Mouse (Mus musculus) liver, embryonic 13.5 days (tissue): ENCODE measurements at regions not wholly inside any gene's neighbourhood (a gene's known extent, or its start where the extent isn't known, plus 50 kb on each side); places are given as distances from the start of the nearest gene placed in this dataset.

Experiments used
- ATAC-seq: fragments of 200-750 bp; cut with Nextera tagmentation; 2 replicates; pipeline ENCODE4 v1.8.0; 2017; ENCODE audit warnings: low read depth, mild to moderate bottlenecking, moderate number of reproducible peaks, moderate library complexity
- DNase-seq: peaks from one replicate; pipeline ENCODE4 v3.0.0; 2022
- H3K27ac ChIP-seq: fragments of 300-500 bp; sonication (generic); 2 replicates; pipeline ENCODE4 v1.5.1; 2015; ENCODE audit warnings: moderate library complexity, mild to moderate bottlenecking, inconsistent platforms
- H3K27me3 ChIP-seq: fragments of 300-500 bp; sonication (generic); 2 replicates; pipeline ENCODE4 v1.6.1; 2015; ENCODE audit warnings: mild to moderate bottlenecking, inconsistent platforms
- H3K36me3 ChIP-seq: fragments of 300-500 bp; sonication (generic); 2 replicates; pipeline ENCODE4 v1.6.1; 2015; ENCODE audit warnings: mild to moderate bottlenecking, inconsistent platforms
- H3K4me1 ChIP-seq: fragments of 300-500 bp; sonication (generic); replicated peaks from 2 replicates; pipeline ENCODE4 v1.6.1; 2015; ENCODE audit warnings: inconsistent platforms
- H3K4me2 ChIP-seq: fragments of 300-500 bp; sonication (generic); 2 replicates; pipeline ENCODE4 v1.6.1; 2015; ENCODE audit warnings: inconsistent platforms, mild to moderate bottlenecking, moderate library complexity
- H3K4me3 ChIP-seq: fragments of 300-500 bp; sonication (generic); replicated peaks from 2 replicates; pipeline ENCODE4 v1.5.1; 2015; ENCODE audit warnings: mild to moderate bottlenecking, inconsistent platforms
- H3K9ac ChIP-seq: fragments of 300-500 bp; sonication (generic); 2 replicates; pipeline ENCODE4 v1.6.1; 2015; ENCODE audit warnings: mild to moderate bottlenecking, inconsistent platforms
- H3K9me3 ChIP-seq: fragments of 300-500 bp; sonication (generic); replicated peaks from 2 replicates; pipeline ENCODE4 v1.6.1; 2016; ENCODE audit warnings: inconsistent platforms
- WGBS: fragments of 180-500 bp; shearing (Covaris S2); methylation state at CpG from one replicate; pipeline ENCODE4 v1.1.7; 2015; ENCODE audit not compliant: insufficient replicate concordance; 5-methylcytosine and 5-hydroxymethylcytosine counted together

- Histone ChIP-seq H3K27me3 (no peaks in the 10 kb centered on the region), H3K9ac (no peak overlapping the region), H3K36me3 (no peaks in the 10 kb centered on the region), H3K4me3 (no peak overlapping the region), H3K4me2 (no peak overlapping the region), H3K27ac (no peak overlapping the region), H3K4me1 (no peaks in the 10 kb centered on the region), H3K9me3 (no peaks in the 10 kb centered on the region)
- 47% methylated on average over 5 of the region's 5 CpGs for whole genome bisulfite sequencing
- DNase-seq: no peak
- ATAC-seq: no peak
These were observed 116.3 kb upstream of the Cmc1 start for GRCm38 (mm10) chr9:118266298-118266697.

GRCm38 (mm10) chr9:118271681-118272080, 121.7 kb upstream of the Cmc1 start:
- Histone ChIP-seq H3K4me3 (no peak overlapping the region), H3K9ac (no peak overlapping the region), H3K27me3 (no peaks in the 10 kb centered on the region), H3K27ac (no peak overlapping the region), H3K4me2 (no peak overlapping the region), H3K36me3 (no peaks in the 10 kb centered on the region), H3K4me1 (no peaks in the 10 kb centered on the region), H3K9me3 (no peaks in the 10 kb centered on the region)
- DNase-seq (no peak), ATAC-seq (no peak)
- 63% methylated on average over 12 of the region's 12 CpGs for WGBS

- Histone ChIP-seq H3K27me3 (no peaks in the 10 kb centered on the region), H3K9me3 (no peaks in the 10 kb centered on the region), H3K4me1 (no peaks in the 10 kb centered on the region), H3K4me3 (no peak overlapping the region), H3K4me2 (no peak overlapping the region), H3K9ac (no peak overlapping the region), H3K36me3 (no peaks in the 10 kb centered on the region), H3K27ac (no peak overlapping the region)
- ATAC-seq (no peak), DNase-seq (no peak)
- 54% methylated on average over 11 of the region's 11 CpGs for WGBS
These were observed 122.9 kb upstream of the Cmc1 start for GRCm38 (mm10) chr9:118272713-118273407.

GRCm38 (mm10) chr9:118285481-118285880, 135.5 kb upstream of the Cmc1 start:
- H3K27ac ChIP-seq: no peak overlapping the region
- H3K27me3 ChIP-seq: no peaks in the 10 kb centered on the region
- H3K9ac ChIP-seq: no peak overlapping the region
- H3K4me3 ChIP-seq: no peak overlapping the region
- ATAC-seq (no peak), DNase-seq (no peak)
- H3K4me1 ChIP-seq: no peaks in the 10 kb centered on the region
- H3K36me3 ChIP-seq: no peaks in the 10 kb centered on the region
- no peak overlapping the region for H3K4me2 ChIP-seq
- no peaks in the 10 kb centered on the region for H3K9me3 ChIP-seq
- 45% methylated on average over 3 of the region's 3 CpGs for WGBS

- ATAC-seq: no peak
- Histone ChIP-seq H3K27ac (no peak overlapping the region), H3K9ac (no peak overlapping the region), H3K4me3 (no peak overlapping the region), H3K4me2 (no peak overlapping the region), H3K9me3 (no peaks in the 10 kb centered on the region), H3K4me1 (no peaks in the 10 kb centered on the region), H3K36me3 (no peaks in the 10 kb centered on the region), H3K27me3 (no peaks in the 10 kb centered on the region)
- no peak for DNase-seq
- 67% methylated on average over 9 of the region's 9 CpGs for WGBS
These were observed 137.6 kb upstream of the Cmc1 start for GRCm38 (mm10) chr9:118287606-118288005.

- Histone ChIP-seq H3K27me3 (no peaks in the 10 kb centered on the region), H3K4me2 (no peak overlapping the region), H3K4me1 (no peaks in the 10 kb centered on the region), H3K4me3 (no peak overlapping the region), H3K9me3 (no peaks in the 10 kb centered on the region), H3K36me3 (no peaks in the 10 kb centered on the region), H3K9ac (no peak overlapping the region), H3K27ac (no peak overlapping the region)
- WGBS: 84% methylated on average over 10 of the region's 10 CpGs
- ATAC-seq (no peak), DNase-seq (no peak)
These were observed 142.9 kb upstream of the Cmc1 start for GRCm38 (mm10) chr9:118292836-118293235.

- H3K4me1 ChIP-seq: no peaks in the 10 kb centered on the region
- no peak overlapping the region for H3K9ac ChIP-seq
- no peaks in the 10 kb centered on the region for H3K27me3 ChIP-seq
- H3K36me3 ChIP-seq: no peaks in the 10 kb centered on the region
- H3K9me3 ChIP-seq: no peaks in the 10 kb centered on the region
- no peak for DNase-seq
- no peak overlapping the region for H3K4me3 ChIP-seq
- 63% methylated on average over 8 of the region's 8 CpGs for WGBS
- H3K27ac ChIP-seq: no peak overlapping the region
- H3K4me2 ChIP-seq: no peak overlapping the region
- no peak for ATAC-seq
These were observed 144.0 kb upstream of the Cmc1 start for GRCm38 (mm10) chr9:118294011-118294410.

GRCm38 (mm10) chr9:118302785-118303384, 152.9 kb upstream of the Cmc1 start:
- no peak overlapping the region for H3K4me3 ChIP-seq
- H3K9me3 ChIP-seq: no peaks in the 10 kb centered on the region
- no peak overlapping the region for H3K4me2 ChIP-seq
- 68% methylated on average over 11 of the region's 11 CpGs for WGBS
- no peaks in the 10 kb centered on the region for H3K4me1 ChIP-seq
- DNase-seq (no peak), ATAC-seq (no peak)
- no peaks in the 10 kb centered on the region for H3K36me3 ChIP-seq
- no peak overlapping the region for H3K27ac ChIP-seq
- H3K27me3 ChIP-seq: no peaks in the 10 kb centered on the region
- no peak overlapping the region for H3K9ac ChIP-seq

GRCm38 (mm10) chr9:118318357-118319140, 159.5 kb upstream of the Eomes start:
- 72% methylated on average over 18 of the region's 18 CpGs for WGBS
- no peak for ATAC-seq

GRCm38 (mm10) chr9:118323796-118324195, 154.2 kb upstream of the Eomes start:
- Histone ChIP-seq H3K4me1 (no peaks in the 10 kb centered on the region), H3K4me3 (no peak overlapping the region), H3K27me3 (no peaks in the 10 kb centered on the region), H3K27ac (no peak overlapping the region), H3K9me3 (no peaks in the 10 kb centered on the region), H3K9ac (no peak overlapping the region), H3K36me3 (no peaks in the 10 kb centered on the region), H3K4me2 (no peak overlapping the region)
- 49% methylated on average over 12 of the region's 12 CpGs for WGBS
- DNase-seq (no peak), ATAC-seq (no peak)

More at GRCm38 (mm10) chr9:118318357-118319140, 159.5 kb upstream of the Eomes start:
- H3K36me3 ChIP-seq: no peaks in the 10 kb centered on the region
- no peak overlapping the region for H3K9ac ChIP-seq
- no peak overlapping the region for H3K4me3 ChIP-seq
- no peaks in the 10 kb centered on the region for H3K4me1 ChIP-seq
- no peak for DNase-seq
- no peak overlapping the region for H3K27ac ChIP-seq
- H3K4me2 ChIP-seq: no peak overlapping the region
- H3K9me3 ChIP-seq: no peaks in the 10 kb centered on the region
- H3K27me3 ChIP-seq: no peaks in the 10 kb centered on the region

- Histone ChIP-seq H3K9ac (no peak overlapping the region), H3K27me3 (no peaks in the 10 kb centered on the region), H3K4me2 (no peak overlapping the region), H3K36me3 (no peaks in the 10 kb centered on the region), H3K9me3 (no peaks in the 10 kb centered on the region), H3K27ac (no peak overlapping the region), H3K4me1 (no peaks in the 10 kb centered on the region), H3K4me3 (no peak overlapping the region)
- DNase-seq (no peak), ATAC-seq (no peak)
- WGBS: 72% methylated on average over 9 of the region's 9 CpGs
These were observed 151.4 kb upstream of the Eomes start for GRCm38 (mm10) chr9:118326656-118327055.
